Mouse (Mus musculus): ENCODE results near the gene Cyp24a1. TPM values are rescaled to one million over a fixed set of nuclear protein-coding genes. Genes with fewer than 3 reads are reported as not detected.
A peak's percentile ranks its signal among the peaks of the same experiment; 100 is the strongest.

Cyp24a1 gene
- total and polyA plus RNA-seq, 2 experiments, result not detected

- Histone ChIP-seq H3K4me3 (ENCODE audit: insufficient read depth, low read depth, low read length) (no peak overlapping the region), H3K36me3 (ENCODE audit: control insufficient read depth, insufficient read depth, low read length) (no peaks in the 10 kb centered on the region), H3K4me1 (ENCODE audit: control insufficient read depth, insufficient read depth, low read length) (no peaks in the 10 kb centered on the region; the same call in 1 of the 2 replicates), H3K9ac (ENCODE audit: low read depth, low read length) (no peak overlapping the region), H3K27me3 (ENCODE audit: control insufficient read depth, insufficient read depth, low read length) (peaks cover 20% of the 10 kb centered on the region; the same call in 1 of the 2 replicates), H3K27ac (replicated peaks; ENCODE audit: insufficient read depth, low read depth, low read length) (no peak overlapping the region), H3K79me2 (ENCODE audit: control insufficient read depth, insufficient read depth, low read length) (no peaks in the 10 kb centered on the region)
- no peak for DNase-seq (ENCODE audit: extremely low read depth, low read depth, low spot score)
- 8% methylated on average over 31 of the region's 31 CpGs for WGBS
- TF ChIP-seq CTCF (IDR thresholded peaks at IDR 0.05; ENCODE audit: low read depth, low read length) (no peak), POLR2A (IDR thresholded peaks at IDR 0.05; ENCODE audit: extremely low read depth, insufficient read depth, low read length) (no peak)
Measured at GRCm38 (mm10) chr2:170494784-170495710, 1.9 kb downstream of the Cyp24a1 start.

- Histone ChIP-seq H3K79me2 (ENCODE audit: control insufficient read depth, insufficient read depth, low read length) (no peaks in the 10 kb centered on the region), H3K4me3 (ENCODE audit: insufficient read depth, low read depth, low read length) (no peak overlapping the region), H3K4me1 (ENCODE audit: control insufficient read depth, insufficient read depth, low read length) (no peaks in the 10 kb centered on the region), H3K9ac (ENCODE audit: low read depth, low read length) (no peak overlapping the region), H3K27me3 (ENCODE audit: control insufficient read depth, insufficient read depth, low read length) (no peaks in the 10 kb centered on the region), H3K36me3 (ENCODE audit: control insufficient read depth, insufficient read depth, low read length) (no peaks in the 10 kb centered on the region), H3K27ac (replicated peaks; ENCODE audit: insufficient read depth, low read depth, low read length) (no peak overlapping the region)
- 58% methylated on average over 26 of the region's 26 CpGs for WGBS
- TF ChIP-seq POLR2A (IDR thresholded peaks at IDR 0.05; ENCODE audit: extremely low read depth, insufficient read depth, low read length) (no peak), CTCF (IDR thresholded peaks at IDR 0.05; ENCODE audit: low read depth, low read length) (no peak)
- no peak for DNase-seq (ENCODE audit: extremely low read depth, low read depth, low spot score)
Measured at GRCm38 (mm10) chr2:170487890-170488502, 8.9 kb downstream of the Cyp24a1 start.

GRCm38 (mm10) chr2:170487202-170487601, 9.7 kb downstream of the Cyp24a1 start:
- Histone ChIP-seq H3K79me2 (ENCODE audit: control insufficient read depth, insufficient read depth, low read length) (no peaks in the 10 kb centered on the region), H3K4me3 (ENCODE audit: insufficient read depth, low read depth, low read length) (no peak overlapping the region), H3K9ac (ENCODE audit: low read depth, low read length) (no peak overlapping the region), H3K36me3 (ENCODE audit: control insufficient read depth, insufficient read depth, low read length) (no peaks in the 10 kb centered on the region), H3K4me1 (ENCODE audit: control insufficient read depth, insufficient read depth, low read length) (no peaks in the 10 kb centered on the region), H3K27ac (replicated peaks; ENCODE audit: insufficient read depth, low read depth, low read length) (no peak overlapping the region), H3K27me3 (ENCODE audit: control insufficient read depth, insufficient read depth, low read length) (no peaks in the 10 kb centered on the region)
- 83% methylated on average over 7 of the region's 7 CpGs for WGBS
- TF ChIP-seq POLR2A (IDR thresholded peaks at IDR 0.05; ENCODE audit: extremely low read depth, insufficient read depth, low read length) (no peak), CTCF (IDR thresholded peaks at IDR 0.05; ENCODE audit: low read depth, low read length) (no peak)
- no peak for DNase-seq (ENCODE audit: extremely low read depth, low read depth, low spot score)

- Histone ChIP-seq H3K4me3 (ENCODE audit: insufficient read depth, low read depth, low read length) (no peak overlapping the region), H3K27me3 (ENCODE audit: control insufficient read depth, insufficient read depth, low read length) (no peaks in the 10 kb centered on the region), H3K4me1 (ENCODE audit: control insufficient read depth, insufficient read depth, low read length) (no peaks in the 10 kb centered on the region), H3K27ac (replicated peaks; ENCODE audit: insufficient read depth, low read depth, low read length) (no peak overlapping the region), H3K9ac (ENCODE audit: low read depth, low read length) (no peak overlapping the region), H3K79me2 (ENCODE audit: control insufficient read depth, insufficient read depth, low read length) (no peaks in the 10 kb centered on the region), H3K36me3 (ENCODE audit: control insufficient read depth, insufficient read depth, low read length) (no peaks in the 10 kb centered on the region)
- TF ChIP-seq POLR2A (IDR thresholded peaks at IDR 0.05; ENCODE audit: extremely low read depth, insufficient read depth, low read length) (no peak), CTCF (IDR thresholded peaks at IDR 0.05; ENCODE audit: low read depth, low read length) (no peak)
- WGBS, result 72% methylated on average over 11 of the region's 11 CpGs
- DNase-seq (ENCODE audit: extremely low read depth, low read depth, low spot score), result no peak
Measured at GRCm38 (mm10) chr2:170483914-170484313, 13.0 kb downstream of the Cyp24a1 start.

GRCm38 (mm10) chr2:170482019-170482540, 14.9 kb downstream of the Cyp24a1 start:
- no peak for DNase-seq (ENCODE audit: extremely low read depth, low read depth, low spot score)
- Histone ChIP-seq H3K4me1 (ENCODE audit: control insufficient read depth, insufficient read depth, low read length) (no peaks in the 10 kb centered on the region), H3K27ac (replicated peaks; ENCODE audit: insufficient read depth, low read depth, low read length) (no peak overlapping the region), H3K79me2 (ENCODE audit: control insufficient read depth, insufficient read depth, low read length) (no peaks in the 10 kb centered on the region), H3K27me3 (ENCODE audit: control insufficient read depth, insufficient read depth, low read length) (no peaks in the 10 kb centered on the region), H3K36me3 (ENCODE audit: control insufficient read depth, insufficient read depth, low read length) (no peaks in the 10 kb centered on the region), H3K9ac (ENCODE audit: low read depth, low read length) (no peak overlapping the region), H3K4me3 (ENCODE audit: insufficient read depth, low read depth, low read length) (no peak overlapping the region)
- TF ChIP-seq CTCF (IDR thresholded peaks at IDR 0.05; ENCODE audit: low read depth, low read length) (0 out of 2 replicates have a peak, but pooled peaks have one; percentile 14), POLR2A (IDR thresholded peaks at IDR 0.05; ENCODE audit: extremely low read depth, insufficient read depth, low read length) (no peak)
- WGBS, result 69% methylated on average over 10 of the region's 10 CpGs
